Mouse (Mus musculus): ENCODE results near the gene Olfr1137. TPM values are rescaled to one million over a fixed set of nuclear protein-coding genes. Genes with fewer than 3 reads are reported as not detected.

Olfr1137 gene
- total RNA-seq (2021), result not detected
- long read RNA-seq, experiment 1, result 0 reads
- long read RNA-seq, experiment 2, result 0 reads

DNA sequence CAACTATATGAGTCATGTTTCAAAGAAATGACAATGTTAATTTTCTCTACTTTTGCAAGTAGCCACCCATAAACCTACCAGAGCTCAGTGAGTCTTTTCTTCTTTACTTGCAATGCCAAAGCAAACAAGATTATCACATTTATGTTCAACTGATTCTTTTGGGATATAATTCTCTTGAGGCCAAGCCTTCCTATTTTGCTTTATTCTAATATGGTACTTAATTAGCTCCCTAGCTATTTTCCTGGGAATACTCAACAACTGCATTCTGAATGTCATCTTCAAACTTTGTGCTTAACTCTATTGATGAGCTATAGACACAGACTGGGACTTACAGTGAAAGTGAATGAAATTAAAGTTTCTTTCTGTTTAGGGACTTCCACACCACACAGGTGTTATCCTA, at the start of gene Olfr1137:
TSS of gene Olfr1137 (minus strand) at position 101 of the 400 bp plus-strand sequence.
- DNase-seq, result no peak

- no peak for DNase-seq
Observed at GRCm38 (mm10) chr2:87753891-87754290, 40.9 kb upstream of the Olfr1137 start, which contains the start of gene Olfr1141. TSS of gene Olfr1141 (minus strand) at chr2:87753991.

DNA sequence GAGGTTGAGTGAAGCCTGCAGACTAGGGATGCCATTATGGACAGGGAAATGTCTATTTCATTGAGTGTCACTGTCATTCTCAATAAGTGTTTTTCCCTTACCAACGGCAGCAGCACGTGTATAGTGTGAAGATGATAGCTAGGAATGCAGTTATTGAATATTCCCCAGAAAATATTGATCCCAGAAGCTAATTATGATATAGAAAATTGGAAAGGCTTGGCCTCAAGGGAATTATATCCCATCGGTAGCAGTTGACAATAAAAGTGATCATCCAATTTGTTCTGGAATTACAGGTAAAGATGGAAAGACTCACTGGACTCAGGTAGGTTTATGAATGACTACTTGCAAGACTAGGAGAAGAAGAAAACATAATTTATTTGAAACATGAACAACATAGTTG, 30.5 kb upstream of the Olfr1137 start, which contains the start of gene Olfr1140:
TSS of gene Olfr1140 (plus strand) at position 301 of the 400 bp plus-strand sequence.
- no peak for DNase-seq

- no peak for DNase-seq
Observed at GRCm38 (mm10) chr2:87739878-87740277, 26.9 kb upstream of the Olfr1137 start, which contains the start of gene Olfr1138. TSS of gene Olfr1138 (minus strand) at chr2:87739978.

GRCm38 (mm10) chr2:87693847-87694246, 19.1 kb downstream of the Olfr1137 start, which contains the start of gene Olfr1136:
TSS of gene Olfr1136 (minus strand) at chr2:87693947.
- no peak for DNase-seq

DNA sequence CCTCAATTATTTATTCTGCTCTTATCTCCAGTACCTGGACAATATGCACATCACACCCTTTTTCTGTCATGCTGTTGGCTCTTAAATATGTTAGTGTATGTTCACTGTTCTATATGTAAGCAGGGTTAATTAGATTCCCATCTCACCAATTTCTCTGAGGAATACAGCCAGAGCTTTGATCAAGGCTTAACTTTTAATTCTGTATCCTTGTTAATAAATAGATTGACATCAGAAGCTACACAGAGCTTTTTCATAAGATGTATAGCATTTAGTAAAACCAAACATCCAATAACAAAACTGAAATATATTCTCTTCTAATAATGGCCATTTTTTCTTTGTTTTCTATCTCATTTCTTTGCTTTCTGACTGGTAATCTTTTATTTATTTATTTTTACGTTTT, 39.4 kb downstream of the Olfr1137 start, which contains the start of gene Olfr1135:
TSS of gene Olfr1135 (minus strand) at position 101 of the 400 bp plus-strand sequence.
- DNase-seq, result no peak

Other genes starting within 250 kb of the Olfr1137 start
- not detected for gene Pramel7, start 216.1 kb downstream of the Olfr1137 start, total RNA-seq (2021)
- not detected for gene Pramel6, start 206.6 kb downstream of the Olfr1137 start, total RNA-seq (2021)
- not detected for gene Olfr153, start 181.4 kb downstream of the Olfr1137 start, total RNA-seq (2021)
- gene Olfr1128, start 167.6 kb downstream of the Olfr1137 start, total RNA-seq (2021), result not detected
- not detected for gene Olfr1129, start 139.3 kb downstream of the Olfr1137 start, total RNA-seq (2021)
- not detected for gene Olfr1130, start 107.0 kb downstream of the Olfr1137 start, total RNA-seq (2021)
- gene Olfr1131, start 86.1 kb downstream of the Olfr1137 start, total RNA-seq (2021), result not detected
- not detected for gene Olfr1132, start 75.6 kb downstream of the Olfr1137 start, total RNA-seq (2021)
- gene Olfr1133, start 65.8 kb downstream of the Olfr1137 start, total RNA-seq (2021), result not detected
- not detected for gene Olfr1134, start 54.7 kb downstream of the Olfr1137 start, total RNA-seq (2021)
- gene Olfr1135, start 39.5 kb downstream of the Olfr1137 start, total RNA-seq (2021), result not detected
- gene Olfr1136, start 19.2 kb downstream of the Olfr1137 start, total RNA-seq (2021), result not detected
- not detected for gene Olfr1138, start 26.8 kb upstream of the Olfr1137 start, total RNA-seq (2021)
- not detected for gene Olfr1140, start 30.6 kb upstream of the Olfr1137 start, total RNA-seq (2021)
- not detected for gene Olfr1141, start 40.8 kb upstream of the Olfr1137 start, total RNA-seq (2021)
- gene Olfr152, start 66.3 kb upstream of the Olfr1137 start, total RNA-seq (2021), result not detected
- gene Olfr1143, start 87.4 kb upstream of the Olfr1137 start, total RNA-seq (2021), result not detected
- gene Olfr1145, start 96.6 kb upstream of the Olfr1137 start, total RNA-seq (2021), result not detected
- gene Olfr1148, start 117.4 kb upstream of the Olfr1137 start, total RNA-seq (2021), result not detected
- gene Olfr1150-ps1, start 130.8 kb upstream of the Olfr1137 start, total RNA-seq (2021), result not detected
- not detected for gene Olfr1151, start 142.7 kb upstream of the Olfr1137 start, total RNA-seq (2021)
- gene Olfr1152, start 153.3 kb upstream of the Olfr1137 start, total RNA-seq (2021), result not detected
- not detected for gene Olfr1153, start 181.8 kb upstream of the Olfr1137 start, total RNA-seq (2021)
- not detected for gene Olfr1154, start 192.0 kb upstream of the Olfr1137 start, total RNA-seq (2021)
- not detected for gene Olfr1155, start 232.0 kb upstream of the Olfr1137 start, total RNA-seq (2021)
- gene Olfr1156, start 239.9 kb upstream of the Olfr1137 start, total RNA-seq (2021), result not detected

All from adrenal gland, postnatal 36 days (tissue).